Mouse (Mus musculus): Measurements from ENCODE around the gene Pank3. TPM values are rescaled to one million over a fixed set of nuclear protein-coding genes. Genes with fewer than 3 reads are reported as not detected.

Gene Pank3
- total and polyA plus RNA-seq, 3 experiments: 12.0 to 20.7 (median 19.6) TPM

DNA sequence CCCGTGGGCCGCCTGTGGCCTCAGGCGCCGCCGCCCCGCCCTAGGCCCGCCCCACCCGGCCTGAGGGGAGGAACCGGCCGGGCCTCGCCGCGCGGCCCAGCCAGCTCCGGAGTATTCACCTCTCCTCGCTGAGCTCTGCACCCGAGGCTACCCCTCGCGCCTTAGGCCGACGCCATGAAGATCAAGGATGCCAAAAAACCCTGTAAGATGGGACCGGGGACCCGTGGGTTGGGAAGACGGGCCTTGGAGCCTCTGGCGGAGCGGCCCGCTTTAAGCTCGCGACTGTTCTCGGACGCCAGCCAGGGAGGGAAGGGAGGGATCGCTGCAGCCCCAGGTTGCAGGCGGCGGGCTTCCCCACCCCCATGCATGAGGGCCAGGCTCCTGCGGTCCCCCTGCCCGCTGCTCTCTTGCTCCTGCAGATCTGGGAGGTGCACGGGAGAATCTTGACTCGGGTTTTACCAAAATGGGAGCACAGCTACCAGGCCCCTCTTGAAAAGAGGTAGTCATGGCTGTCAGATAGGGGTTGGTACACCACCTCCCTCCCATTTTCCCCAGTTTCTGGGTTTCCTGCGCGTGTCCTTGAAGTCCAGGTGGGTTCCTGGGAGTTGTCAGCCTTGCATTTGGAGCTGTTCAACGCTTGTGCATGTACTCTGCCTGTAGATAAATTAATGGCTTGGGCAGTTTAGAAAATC, 608 bp downstream of the Pank3 start (continued):
- TF ChIP-seq CHD2 (IDR thresholded peaks at IDR 0.05; ENCODE audit: low read length) (no peak), ETS1 (IDR thresholded peaks at IDR 0.05; ENCODE audit: low read depth, low read length) (0 out of 2 replicates have a peak, but pooled peaks have one; percentile 22), MYC (IDR thresholded peaks at IDR 0.05; ENCODE audit: low read depth, low read length) (no peak; the same call in 1 of the 2 replicates)

DNA sequence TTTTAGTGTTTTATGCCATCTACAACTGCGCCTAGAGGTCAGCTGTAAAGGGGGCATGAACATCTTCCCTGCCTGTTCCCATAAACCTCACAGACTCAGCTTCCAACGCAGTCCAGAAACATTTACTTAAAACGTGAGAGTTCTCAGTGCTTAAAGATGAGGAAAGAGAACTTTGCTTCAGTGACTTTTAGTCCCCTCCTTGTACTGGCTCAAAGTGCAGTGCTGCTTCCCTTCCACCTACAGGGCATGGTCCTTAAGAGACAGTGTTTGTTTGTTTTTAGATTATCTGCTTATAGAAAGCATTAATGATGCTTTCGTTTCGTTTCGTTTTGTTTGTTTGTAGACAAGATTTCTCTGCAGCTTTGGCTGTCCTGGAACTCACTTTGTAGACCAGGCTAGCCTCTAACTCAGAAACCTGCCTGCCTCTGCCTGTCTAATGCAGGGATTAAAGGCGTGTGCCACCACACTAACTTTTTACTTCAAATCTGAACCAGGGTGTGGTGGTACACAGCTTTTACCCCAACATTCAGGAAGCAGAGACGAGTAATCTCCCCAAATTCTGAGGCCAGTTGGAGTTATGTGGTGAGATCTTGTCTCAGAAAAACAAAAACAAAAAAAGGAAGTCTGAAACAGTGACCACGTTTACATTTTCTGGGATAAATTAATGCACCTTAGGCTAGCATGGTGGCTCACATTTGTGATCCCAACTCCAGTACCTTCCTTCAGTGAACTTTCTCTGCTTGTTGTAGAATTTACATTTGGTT, 1.6 kb downstream of the Pank3 start:
- peak; percentile 63 for DNase-seq (ENCODE audit: low read depth, low spot score)
- Histone ChIP-seq H3K4me1 (ENCODE audit: control insufficient read depth in 1 of 2, insufficient read depth in 2 of 2, low read length in 2 of 2) (peaks cover 2 to 17% of the 10 kb centered on the region in 2 experiments), H3K36me3 (ENCODE audit: control insufficient read depth in 1 of 2, insufficient read depth in 2 of 2, low read length in 2 of 2) (peaks cover 7 to 26% of the 10 kb centered on the region in 2 experiments), H3K27ac (ENCODE audit: control insufficient read depth, low read depth, low read length) (0 out of 2 replicates have a peak overlapping the region, but pooled peaks have one; percentile 5), H3K79me2 (ENCODE audit: control insufficient read depth, insufficient read depth, low read length, poor library complexity) (peaks cover 40% of the 10 kb centered on the region), H3K9me3 (replicated peaks; ENCODE audit: insufficient read depth, low read length) (no peaks in the 10 kb centered on the region), H3K9ac (ENCODE audit: control insufficient read depth, low read depth, low read length, poor library complexity, severe bottlenecking) (peak overlapping the region; percentile 99), H3K4me3 (ENCODE audit: control insufficient read depth in 1 of 2, insufficient read depth in 1 of 2, low read depth in 2 of 2, low read length in 2 of 2) (peak overlapping the region; percentile 94 to 99), H3K27me3 (ENCODE audit: control insufficient read depth in 1 of 2, insufficient read depth in 2 of 2, low read length in 2 of 2) (no peaks in the 10 kb centered on the region)
- TF ChIP-seq MAZ (IDR thresholded peaks at IDR 0.05; ENCODE audit: low read depth, low read length) (no peak), TBP (IDR thresholded peaks at IDR 0.05; ENCODE audit: low read depth, low read length) (0 out of 2 replicates have a peak, but pooled peaks have one; percentile 17), POLR2AphosphoS5 (IDR thresholded peaks at IDR 0.05; ENCODE audit: borderline replicate concordance, low read depth, low read length) (no peak), ZKSCAN1 (IDR thresholded peaks at IDR 0.05; ENCODE audit: low read depth, low read length) (no peak), POLR2AphosphoS2 (IDR thresholded peaks at IDR 0.05; ENCODE audit: low read length) (no peak), MYB (IDR thresholded peaks at IDR 0.05; ENCODE audit: low read depth, low read length) (no peak), RCOR1 (IDR thresholded peaks at IDR 0.05; ENCODE audit: low read depth, low read length) (peak; percentile 83; the same call in 1 of the 2 replicates), ZC3H11A (IDR thresholded peaks at IDR 0.05; ENCODE audit: low read depth, low read length) (no peak), USF2 (IDR thresholded peaks at IDR 0.05; ENCODE audit: borderline replicate concordance in 1 of 2, insufficient read depth in 1 of 2, low read depth in 1 of 2, low read length in 2 of 2) (no peak), SMC3 (IDR thresholded peaks at IDR 0.05; ENCODE audit: low read depth, low read length) (no peak), KAT2A (conservative IDR thresholded peaks at IDR 0.05; ENCODE audit: low read depth, low read length) (no peak), SIN3A (IDR thresholded peaks at IDR 0.05; ENCODE audit: low read length) (peak; percentile 59; the same call in 1 of the 2 replicates), EP300 (IDR thresholded peaks at IDR 0.05; ENCODE audit: low read depth in 1 of 2, low read length in 2 of 2) (peak; percentile 47 to 52; a peak in 3 of 4 replicates), ZNF384 (IDR thresholded peaks at IDR 0.05; ENCODE audit: low read depth, low read length) (no peak), E2F4 (IDR thresholded peaks at IDR 0.05; ENCODE audit: borderline replicate concordance, low read depth, low read length) (no peak), NRF1 (IDR thresholded peaks at IDR 0.05; ENCODE audit: insufficient read depth, low read depth, low read length, poor library complexity, severe bottlenecking) (no peak), ETS1 (IDR thresholded peaks at IDR 0.05; ENCODE audit: low read depth, low read length) (peak; percentile 24; the same call in 1 of the 2 replicates), MYC (IDR thresholded peaks at IDR 0.05; ENCODE audit: low read depth, low read length) (peak; percentile 72; the same call in 1 of the 2 replicates), MXI1 (IDR thresholded peaks at IDR 0.05; ENCODE audit: low read depth, low read length) (no peak), HCFC1 (IDR thresholded peaks at IDR 0.05; ENCODE audit: low read depth, low read length) (no peak), ZMIZ1 (IDR thresholded peaks at IDR 0.05; ENCODE audit: low read depth, low read length) (no peak), TCF12 (IDR thresholded peaks at IDR 0.05; ENCODE audit: low read depth, low read length) (no peak), USF1 (IDR thresholded peaks at IDR 0.05; ENCODE audit: low read depth, low read length) (no peak), GABPA (IDR thresholded peaks at IDR 0.05; ENCODE audit: low read depth, low read length) (no peak), ELF1 (IDR thresholded peaks at IDR 0.05; ENCODE audit: low read depth, low read length) (no peak), RAD21 (IDR thresholded peaks at IDR 0.05; ENCODE audit: low read depth, low read length) (no peak), CTCF (IDR thresholded peaks at IDR 0.05 in 2 of 3, conservative IDR thresholded peaks at IDR 0.05 in 1 of 3; ENCODE audit: control insufficient read depth in 1 of 3, insufficient read depth in 1 of 3, low read depth in 2 of 3, low read length in 3 of 3, poor library complexity in 1 of 3, severe bottlenecking in 1 of 3) (no peak), JUND (IDR thresholded peaks at IDR 0.05; ENCODE audit: low read depth, low read length) (no peak), TAL1 (IDR thresholded peaks at IDR 0.05; ENCODE audit: low read length) (no peak), POLR2A (IDR thresholded peaks at IDR 0.05; ENCODE audit: control insufficient read depth in 1 of 2, insufficient read depth in 1 of 2, low read depth in 1 of 2, low read length in 2 of 2, poor library complexity in 1 of 2) (no peak), CHD2 (IDR thresholded peaks at IDR 0.05; ENCODE audit: low read length) (no peak)
